Mouse (Mus musculus) embryo, embryonic 11 days (tissue): Measurements from ENCODE around the gene Esyt2.

Experiments used
- DNase-seq: peaks from one replicate; pipeline ENCODE4 v3.0.0-alpha.2; 2015

Gene Esyt2

DNA sequence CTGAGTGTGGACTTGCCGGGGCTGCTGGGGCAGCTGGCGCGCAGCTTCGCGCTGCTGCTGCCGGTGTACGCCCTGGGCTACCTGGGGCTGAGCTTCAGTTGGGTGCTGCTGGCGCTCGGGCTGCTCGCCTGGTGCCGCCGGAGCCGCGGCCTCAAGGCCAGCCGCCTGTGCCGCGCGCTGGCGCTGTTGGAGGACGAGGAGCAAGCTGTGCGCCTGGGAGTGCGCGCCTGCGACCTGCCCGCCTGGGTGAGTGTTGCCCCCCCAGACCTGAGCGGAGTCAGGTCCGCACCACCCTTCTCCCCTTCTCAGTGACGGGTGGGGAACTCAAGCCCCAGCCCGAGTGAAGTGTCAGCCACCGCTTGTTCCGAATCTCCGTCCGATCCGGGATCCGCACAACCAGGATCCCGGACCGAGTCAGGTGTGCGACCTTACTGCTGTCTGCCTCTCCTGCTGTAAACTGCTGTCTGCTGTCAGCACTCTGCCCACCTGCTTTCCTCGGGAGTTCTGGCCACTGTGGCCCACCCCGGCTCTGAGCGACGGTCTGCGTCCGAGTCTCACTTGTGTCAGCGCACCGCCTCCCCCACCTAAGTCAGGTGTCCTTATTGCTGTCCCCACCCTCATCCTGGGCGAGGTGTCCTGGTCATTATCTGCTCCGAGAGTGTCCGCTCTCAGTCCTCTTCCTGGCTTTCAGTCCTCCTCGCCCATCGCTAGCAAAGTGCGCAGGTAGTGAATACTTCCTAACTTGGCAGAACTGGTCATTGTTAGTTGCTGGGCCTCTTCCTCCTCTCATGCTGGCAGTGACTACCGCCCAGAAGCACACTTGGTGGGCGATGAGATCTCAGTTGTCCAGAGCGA is 658 bp downstream of the Esyt2 start:
- DNase-seq = peak; percentile 12

DNA sequence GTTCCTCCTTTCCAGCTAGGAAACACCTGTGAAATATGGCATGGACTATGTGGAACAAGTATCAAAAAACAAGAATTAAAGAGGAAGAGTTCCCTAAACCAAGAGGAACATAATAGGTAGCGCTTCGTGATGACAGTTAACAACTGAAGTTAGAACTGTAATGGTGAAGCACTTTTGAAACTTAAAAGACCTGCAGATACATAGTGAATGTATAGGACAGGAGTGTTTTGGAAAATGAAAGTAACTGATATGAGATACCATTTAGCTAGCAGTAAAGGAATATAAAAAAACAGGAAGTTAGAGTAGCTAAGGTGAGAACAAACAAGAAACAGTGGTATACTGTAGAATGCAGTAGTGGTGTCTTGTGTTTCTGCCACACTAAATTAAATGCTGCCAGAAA is 1.9 kb downstream of the Esyt2 start:
- no peak for DNase-seq

DNA sequence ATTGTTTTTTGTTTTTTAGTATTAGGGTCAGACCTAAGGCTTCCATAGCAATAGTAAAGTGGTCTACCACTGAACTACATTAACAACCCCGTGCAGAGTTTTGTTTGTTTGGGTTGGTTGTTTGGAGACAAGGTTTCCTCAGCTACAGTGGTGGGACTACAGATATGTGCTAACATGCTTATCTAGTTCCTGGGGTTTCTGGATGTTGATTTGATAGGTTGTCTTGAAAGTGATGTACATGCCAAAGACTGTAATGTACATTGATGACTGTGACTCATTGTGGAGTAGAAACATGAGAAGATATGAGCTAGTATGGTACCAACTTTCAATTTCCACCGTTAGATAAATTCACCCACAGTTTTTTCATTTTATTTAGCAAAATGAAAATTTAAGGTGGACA is 2.5 kb downstream of the Esyt2 start:
- no peak for DNase-seq

DNA sequence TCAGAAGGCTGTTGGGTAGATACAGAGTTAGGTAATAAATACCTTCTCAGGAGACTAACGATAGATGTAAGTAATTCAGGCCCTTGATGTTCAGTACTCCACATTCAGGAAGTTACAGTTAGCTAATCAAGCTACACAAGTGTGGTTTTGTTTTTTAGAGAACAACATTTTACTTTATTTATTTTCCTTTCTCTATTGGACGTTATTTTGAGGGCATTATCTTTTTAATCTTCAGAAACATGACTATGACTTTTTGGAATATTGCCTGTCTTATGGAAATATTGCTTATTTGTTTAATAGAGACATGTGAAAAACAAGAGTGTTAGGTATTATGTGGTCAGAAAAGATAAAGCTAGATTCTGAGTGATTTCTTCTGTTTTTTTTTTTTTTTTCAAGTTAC is 12.2 kb downstream of the Esyt2 start:
- no peak for DNase-seq

DNA sequence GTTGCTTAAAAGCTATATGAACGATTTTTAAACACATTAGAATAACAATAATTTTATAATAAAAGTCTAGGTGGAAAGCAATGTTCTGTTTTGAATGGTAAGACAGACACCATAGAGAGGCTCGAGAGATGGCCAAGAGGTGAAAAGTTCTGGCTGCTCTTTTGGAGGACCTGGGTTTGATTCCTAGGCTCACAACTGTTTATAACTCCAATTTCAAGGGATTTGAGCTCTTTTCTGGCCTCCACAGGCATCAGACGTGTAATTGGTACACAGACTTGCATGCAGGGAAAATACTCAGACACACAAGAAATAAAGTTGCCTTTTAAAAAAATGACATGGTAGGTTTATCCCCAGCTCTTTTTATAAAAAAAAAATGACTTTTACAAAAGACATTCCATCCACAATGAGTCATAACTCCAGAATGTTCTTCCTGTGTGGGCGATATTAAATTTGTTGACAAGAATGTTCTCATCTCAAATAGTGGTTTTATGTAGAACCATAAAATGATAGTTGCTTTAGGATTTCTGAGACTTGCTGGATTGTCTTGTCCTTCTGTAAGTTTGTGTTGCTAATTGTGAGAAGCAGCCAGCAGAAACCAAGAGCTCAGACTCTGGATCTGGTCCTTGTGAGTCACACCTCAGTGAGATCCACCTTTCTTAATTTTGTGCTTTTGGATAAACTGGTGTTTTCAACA is 12.8 kb downstream of the Esyt2 start:
- no peak for DNase-seq

GRCm38 (mm10) chr12:116299906-116300305 is 18.9 kb downstream of the Esyt2 start:
- DNase-seq = no peak

GRCm38 (mm10) chr12:116302181-116302580 is 21.2 kb downstream of the Esyt2 start:
- DNase-seq = no peak

DNA sequence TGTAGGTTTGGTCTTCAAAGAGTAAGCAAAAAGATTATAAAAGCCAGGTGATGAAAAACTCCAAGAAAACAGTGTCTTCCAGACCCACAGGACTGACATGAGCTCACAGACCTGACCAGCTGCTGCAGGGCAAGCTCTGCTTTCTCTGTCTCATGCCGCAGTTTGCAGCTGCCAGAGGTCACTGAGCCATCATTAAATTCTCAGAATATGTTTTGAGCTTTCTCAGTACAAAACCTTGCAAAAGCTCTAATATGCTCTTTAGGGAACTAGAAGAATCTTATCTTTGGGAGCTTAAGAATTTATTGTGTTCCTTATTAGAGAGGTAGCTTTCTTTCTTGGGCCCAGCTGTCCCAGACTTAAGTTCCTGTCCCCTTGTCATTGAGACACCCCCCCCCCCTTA is 25.0 kb downstream of the Esyt2 start:
- DNase-seq = peak; percentile 1

DNA sequence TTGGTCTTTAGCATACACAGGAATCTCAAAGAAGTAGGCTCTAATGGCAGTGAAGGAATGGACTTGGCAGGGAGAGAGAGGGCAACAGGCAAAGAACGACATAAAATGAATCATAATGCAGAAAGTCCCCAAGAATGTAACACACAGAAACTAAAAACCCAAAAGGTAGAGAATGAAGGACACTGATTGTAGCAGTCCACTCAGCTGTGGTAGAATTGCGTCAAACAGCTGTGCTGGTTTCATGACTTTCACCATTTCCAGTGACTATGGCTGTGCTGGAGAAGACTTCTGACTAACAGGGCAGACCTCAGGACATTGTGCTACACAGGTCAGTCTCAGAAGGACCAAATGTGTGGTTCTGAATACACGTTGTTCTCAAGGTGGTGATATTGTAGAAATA is 26.9 kb downstream of the Esyt2 start:
- DNase-seq = no peak

GRCm38 (mm10) chr12:116308612-116309011 is 27.6 kb downstream of the Esyt2 start:
- no peak for DNase-seq

- no peak for DNase-seq
Measured at GRCm38 (mm10) chr12:116313816-116314215, 32.8 kb downstream of the Esyt2 start.

- DNase-seq = no peak
Measured at GRCm38 (mm10) chr12:116315498-116315897, 34.5 kb downstream of the Esyt2 start.

GRCm38 (mm10) chr12:116317818-116318217 is 36.8 kb downstream of the Esyt2 start:
- no peak for DNase-seq

DNA sequence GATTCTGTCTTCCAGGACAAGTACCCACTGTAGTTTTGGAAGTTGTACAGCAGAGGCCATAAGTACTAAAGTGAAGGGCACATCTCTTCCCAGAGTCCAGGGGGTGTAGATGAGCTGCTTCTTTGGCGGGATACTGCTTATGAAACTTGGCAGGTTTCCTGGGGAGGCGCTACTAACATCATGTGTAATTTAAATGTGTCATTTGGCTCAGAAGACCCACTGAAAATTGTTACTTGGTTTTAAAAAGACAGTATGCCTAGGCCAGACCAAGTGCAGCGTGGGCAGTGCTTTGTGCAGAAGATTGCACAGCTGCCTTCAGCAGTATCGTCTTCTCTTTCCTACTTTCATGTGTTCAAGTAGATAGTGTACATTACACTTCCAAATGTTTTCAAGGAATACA is 44.5 kb downstream of the Esyt2 start:
- no peak for DNase-seq

- DNase-seq = no peak
Measured at GRCm38 (mm10) chr12:116326159-116326558, 45.2 kb downstream of the Esyt2 start.

GRCm38 (mm10) chr12:116334253-116334652 is 53.3 kb downstream of the Esyt2 start:
- no peak for DNase-seq

DNA sequence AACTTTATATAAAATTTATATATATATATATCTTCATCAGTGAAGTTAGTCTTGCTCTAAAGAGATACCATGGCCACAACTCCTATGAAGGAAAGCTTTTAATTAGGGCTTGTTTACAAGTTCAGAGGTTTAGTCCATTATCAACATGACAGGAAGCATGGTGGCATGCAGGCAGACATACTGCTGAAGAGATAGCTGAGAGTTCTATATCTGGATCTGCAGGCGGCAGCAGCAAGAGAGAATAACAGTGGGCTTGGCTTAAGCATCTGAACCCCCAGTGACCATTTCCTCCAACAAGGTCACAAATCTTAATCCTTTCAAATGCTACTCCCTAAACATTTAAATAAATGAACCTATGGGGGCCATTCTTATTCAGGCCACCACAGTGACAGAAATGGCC is 59.2 kb downstream of the Esyt2 start:
- no peak for DNase-seq

GRCm38 (mm10) chr12:116348755-116349286 is 67.8 kb downstream of the Esyt2 start:
- DNase-seq = no peak

DNA sequence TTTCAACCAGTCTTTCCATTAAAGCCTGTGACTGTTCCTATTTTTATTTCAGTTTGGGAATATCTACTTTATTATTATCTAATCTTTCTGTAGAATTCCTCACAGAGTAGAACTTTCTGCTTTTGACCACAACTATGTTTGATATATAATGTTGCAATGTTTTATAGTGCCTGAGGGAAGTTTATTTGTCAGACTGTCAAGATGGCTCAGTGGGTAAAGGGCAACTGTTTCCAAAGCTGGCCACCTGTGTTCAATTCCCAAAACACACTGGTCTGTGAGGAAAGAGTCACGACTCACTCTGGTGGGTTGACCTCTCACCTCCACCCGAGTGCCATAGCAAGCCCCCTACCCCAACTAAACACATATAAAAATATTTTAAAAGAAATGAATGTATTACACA is 68.4 kb downstream of the Esyt2 start:
- no peak for DNase-seq

DNA sequence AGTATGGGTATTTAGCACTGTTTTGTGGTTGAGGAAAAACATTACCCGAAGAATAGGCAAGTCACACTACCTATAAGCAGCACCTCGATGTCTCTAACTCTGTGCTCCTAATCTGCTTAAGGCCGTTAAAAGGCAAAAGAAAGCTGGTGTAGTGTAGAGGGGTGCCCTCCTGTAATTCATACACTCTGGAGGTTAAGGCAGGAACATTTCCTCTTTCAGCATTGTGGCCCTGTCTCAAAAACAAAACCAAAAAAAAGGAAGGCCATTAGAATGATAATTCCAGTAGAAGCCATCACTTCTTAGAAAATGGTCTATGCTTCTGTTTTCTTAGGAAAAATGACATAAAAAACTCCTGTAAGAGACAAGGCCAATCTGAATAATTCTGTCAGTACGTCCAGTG is 70.0 kb downstream of the Esyt2 start:
- DNase-seq = no peak

DNA sequence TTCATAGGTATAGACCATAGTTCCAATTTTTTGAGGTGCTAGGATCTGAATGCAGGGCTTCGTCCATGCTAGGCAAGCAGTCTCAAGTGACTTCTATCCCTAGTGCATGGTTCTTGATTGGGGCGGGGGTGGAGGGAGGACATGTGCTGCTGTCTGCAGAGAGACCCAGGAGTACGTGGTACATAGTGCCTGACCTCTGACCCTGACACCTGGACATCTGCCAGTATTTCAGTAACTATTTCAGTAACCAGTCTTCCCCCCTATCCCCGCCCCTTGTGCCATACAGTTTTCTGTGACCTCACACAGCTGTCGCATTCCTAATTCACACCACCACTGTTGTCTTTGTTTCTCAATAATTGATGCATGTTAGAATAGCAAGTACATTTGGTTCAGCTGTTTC is 71.4 kb downstream of the Esyt2 start:
- DNase-seq = no peak

GRCm38 (mm10) chr12:116354694-116355093 is 73.7 kb downstream of the Esyt2 start:
- DNase-seq = no peak

DNA sequence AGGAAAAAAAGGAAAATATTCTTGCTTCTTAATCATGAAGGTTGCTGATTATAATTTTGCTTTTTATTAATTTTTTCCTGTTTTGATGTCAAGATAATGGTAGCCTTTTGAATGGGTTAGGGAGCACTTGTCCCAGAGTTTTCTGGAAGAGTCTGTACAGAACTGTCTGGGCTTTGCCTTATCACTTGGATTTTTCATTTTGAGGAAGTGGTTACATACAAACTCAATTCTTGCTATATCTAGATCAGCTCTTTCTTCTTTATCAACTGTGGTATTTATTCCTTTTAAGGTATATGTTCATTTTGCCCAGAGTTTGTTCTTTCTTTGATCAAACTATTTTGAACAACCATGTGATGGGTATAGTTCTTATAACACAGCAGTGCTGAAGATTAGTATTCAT is 81.1 kb downstream of the Esyt2 start:
- DNase-seq = no peak

GRCm38 (mm10) chr12:116366900-116367299 is 85.9 kb downstream of the Esyt2 start:
- no peak for DNase-seq
